Mouse (Mus musculus) forebrain, postnatal 0 days (tissue): ENCODE results near the gene Tceal8. TPM values are rescaled to one million over a fixed set of nuclear protein-coding genes. Genes with fewer than 3 reads are reported as not detected.

Experiments used
- ATAC-seq: fragments of 200-750 bp; cut with Nextera tagmentation; 2 replicates; pipeline ENCODE4 v1.8.0; 2017; ENCODE audit warnings: mild to moderate bottlenecking, moderate library complexity
- DNase-seq: peaks from one replicate; pipeline ENCODE4 v3.0.0-alpha.2; 2015
- H3K27ac ChIP-seq: fragments of 300-500 bp; sonication (generic); 2 replicates; pipeline ENCODE4 v1.5.1; 2014; ENCODE audit warnings: low read depth, mild to moderate bottlenecking, antibody characterized with exemption, low read length, moderate library complexity, mixed read lengths
- H3K27me3 ChIP-seq: fragments of 300-500 bp; sonication (generic); 2 replicates; pipeline ENCODE4 v1.6.1; 2014; ENCODE audit warnings: mild to moderate bottlenecking, low read length, mixed read lengths; ENCODE audit not compliant: insufficient read depth
- H3K36me3 ChIP-seq: fragments of 300-500 bp; sonication (generic); 2 replicates; pipeline ENCODE4 v1.6.1; 2014; ENCODE audit warnings: mild to moderate bottlenecking, moderate library complexity; ENCODE audit not compliant: insufficient read depth
- H3K4me1 ChIP-seq: fragments of 300-500 bp; sonication (generic); 2 replicates; pipeline ENCODE4 v1.6.1; 2014; ENCODE audit warnings: antibody characterized with exemption; ENCODE audit not compliant: insufficient read depth
- H3K4me2 ChIP-seq: fragments of 300-500 bp; sonication (generic); 2 replicates; pipeline ENCODE4 v1.6.1; 2014; ENCODE audit warnings: low read depth, mild to moderate bottlenecking, moderate library complexity
- H3K4me3 ChIP-seq: fragments of 300-500 bp; sonication (generic); 2 replicates; pipeline ENCODE4 v1.5.1; 2014; ENCODE audit warnings: low read depth, low read length, mixed read lengths
- H3K9ac ChIP-seq: fragments of 300-500 bp; sonication (generic); 2 replicates; pipeline ENCODE4 v1.6.1; 2014; ENCODE audit warnings: mild to moderate bottlenecking
- H3K9me3 ChIP-seq: fragments of 300-500 bp; sonication (generic); 2 replicates; pipeline ENCODE4 v1.6.1; 2016; ENCODE audit warnings: low read length
- CTCF ChIP-seq: sonication (generic); IDR thresholded peaks from 2 replicates; pipeline ENCODE4 v1.5.1; 2016; ENCODE audit warnings: antibody characterized with exemption, control low read depth, low read depth
- WGBS: fragments of 180-500 bp; shearing (Covaris S2); extraction: QIAGEN DNeasy Blood & Tissue Kit; methylation state at CpG from one replicate; pipeline ENCODE4 v1.1.7; 2014; 5-methylcytosine and 5-hydroxymethylcytosine counted together
- polyA plus RNA-seq: library from polyadenylated mRNA; unstranded; fragments of >200 nt; fragmentation: Nextera tagmentation; extraction: Ambion mirVana; gene quantifications from 2 replicates; pipeline ENCODE4 v1.2.1, GENCODE M21; 2015
- total RNA-seq: library from RNA; depleted of rRNA; stranded (reverse); fragments of >200 nt; gene quantifications from 2 replicates; pipeline ENCODE4 v1.2.3, GENCODE M21; 2014

The Tceal8 gene
- total and polyA plus RNA-seq, 2 experiments from 2014 or later = 117 to 134 TPM

GRCm38 (mm10) chrX:136196873-136197272 is 24.7 kb upstream of the Tceal8 start:
- no peak for DNase-seq
- no peak for ATAC-seq
- no peak overlapping the region for H3K27ac ChIP-seq
- WGBS = 46% methylated on average over 1 of the region's 1 CpGs
- no peaks in the 10 kb centered on the region for H3K4me1 ChIP-seq
- no peak overlapping the region for H3K9ac ChIP-seq
- no peak overlapping the region for H3K4me2 ChIP-seq
- no peak overlapping the region for H3K4me3 ChIP-seq
- H3K36me3 ChIP-seq = no peaks in the 10 kb centered on the region
- no peaks in the 10 kb centered on the region for H3K27me3 ChIP-seq
- peak; percentile 47 for TF ChIP-seq CTCF
- H3K9me3 ChIP-seq = no peaks in the 10 kb centered on the region

- ATAC-seq (no peak), DNase-seq (no peak)
- Histone ChIP-seq H3K27me3 (no peaks in the 10 kb centered on the region), H3K9ac (no peak overlapping the region), H3K4me3 (no peak overlapping the region), H3K4me2 (no peak overlapping the region), H3K36me3 (no peaks in the 10 kb centered on the region), H3K27ac (no peak overlapping the region), H3K9me3 (no peaks in the 10 kb centered on the region), H3K4me1 (no peaks in the 10 kb centered on the region)
- TF ChIP-seq CTCF = no peak
- WGBS = 81% methylated on average over 16 of the region's 16 CpGs
These were observed 23.2 kb upstream of the Tceal8 start for GRCm38 (mm10) chrX:136195193-136195944.

GRCm38 (mm10) chrX:136183107-136183506 is 11.0 kb upstream of the Tceal8 start:
- DNase-seq (no peak), ATAC-seq (no peak)
- no peaks in the 10 kb centered on the region for H3K4me1 ChIP-seq
- no peak overlapping the region for H3K9ac ChIP-seq
- H3K4me3 ChIP-seq = no peak overlapping the region
- no peak overlapping the region for H3K4me2 ChIP-seq
- H3K27ac ChIP-seq = no peak overlapping the region
- H3K27me3 ChIP-seq = no peaks in the 10 kb centered on the region
- WGBS = 86% methylated on average over 1 of the region's 1 CpGs
- TF ChIP-seq CTCF = no peak
- no peaks in the 10 kb centered on the region for H3K36me3 ChIP-seq
- H3K9me3 ChIP-seq = no peaks in the 10 kb centered on the region

GRCm38 (mm10) chrX:136180897-136181553 is 8.9 kb upstream of the Tceal8 start:
- no peaks in the 10 kb centered on the region for H3K4me1 ChIP-seq
- H3K9ac ChIP-seq = no peak overlapping the region
- H3K36me3 ChIP-seq = no peaks in the 10 kb centered on the region
- no peaks in the 10 kb centered on the region for H3K27me3 ChIP-seq
- no peak for DNase-seq
- WGBS = 43% methylated on average over 11 of the region's 11 CpGs
- no peak overlapping the region for H3K4me3 ChIP-seq
- TF ChIP-seq CTCF = no peak
- H3K27ac ChIP-seq = no peak overlapping the region
- ATAC-seq = no peak
- H3K4me2 ChIP-seq = no peak overlapping the region
- no peaks in the 10 kb centered on the region for H3K9me3 ChIP-seq

- H3K9me3 ChIP-seq = no peaks in the 10 kb centered on the region
- peak overlapping the region; percentile 45 for H3K9ac ChIP-seq
- H3K36me3 ChIP-seq = no peaks in the 10 kb centered on the region
- peak overlapping the region; percentile 83 for H3K27ac ChIP-seq
- H3K4me3 ChIP-seq = peak overlapping the region; percentile 52
- TF ChIP-seq CTCF = no peak
- no peak for ATAC-seq
- no peaks in the 10 kb centered on the region for H3K27me3 ChIP-seq
- DNase-seq = peak; percentile 10
- 34% methylated on average over 10 of the region's 10 CpGs for WGBS
- no peaks in the 10 kb centered on the region for H3K4me1 ChIP-seq
- peak overlapping the region; percentile 49 for H3K4me2 ChIP-seq
These were observed 644 bp upstream of the Tceal8 start for GRCm38 (mm10) chrX:136172786-136173185.

GRCm38 (mm10) chrX:136171189-136172117 is 689 bp downstream of the Tceal8 start:
- peak; percentile 18; the same call in 1 of the 2 replicates for TF ChIP-seq CTCF
- Histone ChIP-seq H3K36me3 (no peaks in the 10 kb centered on the region), H3K27me3 (no peaks in the 10 kb centered on the region), H3K9ac (peak overlapping the region; percentile 57), H3K4me1 (no peaks in the 10 kb centered on the region), H3K9me3 (no peaks in the 10 kb centered on the region), H3K27ac (peak overlapping the region; percentile 83), H3K4me2 (peak overlapping the region; percentile 49), H3K4me3 (peak overlapping the region; percentile 52)
- 23% methylated on average over 24 of the region's 24 CpGs for WGBS
- ATAC-seq (peak; percentile 73), DNase-seq (peak; percentile 71)
